Mouse (Mus musculus): ENCODE data around the gene Pdzd2.

The Pdzd2 gene

GRCm38 (mm10) chr15:12579196-12579595, 160.5 kb downstream of the Pdzd2 start:
- peak; percentile 54 for DNase-seq (ENCODE audit: low read depth, low spot score)

GRCm38 (mm10) chr15:12578276-12578675, 161.4 kb downstream of the Pdzd2 start:
- peak; percentile 18 for DNase-seq (ENCODE audit: low read depth, low spot score)

DNA sequence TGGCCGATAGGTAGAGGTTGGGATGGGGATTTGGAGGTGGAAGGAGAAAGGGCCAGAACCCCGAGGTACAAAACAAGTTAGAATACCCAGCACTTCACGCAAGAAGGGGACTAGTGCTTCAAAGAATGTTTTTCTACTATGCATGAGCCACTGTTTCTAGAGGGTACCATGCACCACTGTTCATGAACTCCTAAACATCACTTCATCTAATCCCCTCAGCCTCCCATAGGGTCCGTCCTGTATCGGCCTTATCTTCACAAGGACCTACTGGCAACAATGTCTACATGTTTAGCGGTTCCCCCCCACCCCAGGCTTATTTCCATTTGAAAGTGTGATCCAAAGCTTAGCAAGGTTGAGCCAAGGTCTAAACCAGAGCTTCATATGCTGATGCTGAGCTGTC, 162.0 kb downstream of the Pdzd2 start:
- no peak for DNase-seq (ENCODE audit: low read depth, low spot score)

DNA sequence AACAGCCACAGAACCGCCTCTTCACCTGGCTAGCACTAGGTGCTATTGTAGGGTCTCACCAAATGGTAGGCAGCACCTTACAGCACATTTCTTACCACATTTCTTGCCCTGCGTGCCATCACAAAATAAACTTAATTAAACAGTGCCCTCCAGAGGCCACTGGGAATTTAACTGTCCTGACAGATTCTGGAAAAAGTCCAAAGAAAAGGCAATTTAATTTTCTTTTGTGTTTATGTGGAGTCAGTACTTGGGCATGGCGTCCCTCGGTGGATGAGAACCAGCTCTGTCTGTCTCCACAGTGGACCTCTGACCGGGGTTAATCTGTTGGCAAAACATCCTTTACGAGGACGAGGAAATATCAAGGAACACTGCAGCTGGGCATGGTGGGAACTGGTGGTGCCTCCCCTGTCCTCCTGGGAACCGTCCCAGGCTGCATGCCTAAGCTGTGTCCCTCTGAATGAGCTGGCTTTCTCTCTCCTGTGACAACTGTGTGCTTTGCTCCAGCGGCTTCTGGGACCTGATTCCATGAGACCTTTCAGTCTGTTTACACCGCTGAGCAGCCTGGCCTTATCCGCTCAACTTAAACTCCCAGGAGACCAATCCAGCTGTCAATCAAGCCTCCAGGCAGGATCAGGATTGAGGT, 162.5 kb downstream of the Pdzd2 start:
- DNase-seq (ENCODE audit: low read depth, low spot score) = peak; percentile 38

DNA sequence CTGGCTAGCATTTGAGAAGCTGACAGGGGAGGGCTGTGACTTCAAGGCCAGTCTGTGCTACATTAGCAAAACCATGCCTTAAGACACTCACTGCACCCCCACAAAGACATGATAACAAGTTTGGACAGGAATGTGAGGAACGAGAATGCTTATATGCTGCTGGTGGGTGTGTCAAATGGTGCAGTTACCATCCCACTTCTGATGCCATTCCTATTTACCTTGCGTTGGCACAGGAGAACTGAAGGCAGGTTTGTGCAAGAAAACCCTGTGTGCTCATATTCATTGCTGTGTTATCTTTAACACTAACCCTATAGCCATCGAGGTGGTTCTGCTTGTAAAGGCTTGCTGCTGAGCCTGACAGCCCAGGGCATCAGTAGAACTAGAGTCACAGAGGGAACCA, 166.1 kb downstream of the Pdzd2 start:
- DNase-seq (ENCODE audit: low read depth, low spot score) = no peak

DNA sequence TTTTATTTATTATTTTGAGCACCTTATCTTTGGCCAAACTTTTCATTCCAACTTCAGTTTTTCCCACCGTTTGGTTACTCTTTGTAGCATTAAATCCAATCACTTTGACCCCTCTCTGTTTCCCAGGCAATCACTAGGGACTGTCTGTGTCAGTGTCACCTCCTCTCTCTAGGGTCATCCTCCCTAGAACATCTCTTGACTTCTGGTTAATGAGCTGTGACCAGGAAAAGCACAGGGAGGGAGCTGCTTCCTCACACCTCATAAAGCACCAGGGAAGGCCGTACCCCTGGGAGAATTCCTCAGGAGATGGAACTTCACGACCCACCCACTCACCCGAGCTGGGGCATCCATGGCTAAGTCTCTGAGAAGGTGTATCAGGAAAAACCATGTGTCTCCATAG, 168.6 kb downstream of the Pdzd2 start:
- no peak for DNase-seq (ENCODE audit: low read depth, low spot score)

DNA sequence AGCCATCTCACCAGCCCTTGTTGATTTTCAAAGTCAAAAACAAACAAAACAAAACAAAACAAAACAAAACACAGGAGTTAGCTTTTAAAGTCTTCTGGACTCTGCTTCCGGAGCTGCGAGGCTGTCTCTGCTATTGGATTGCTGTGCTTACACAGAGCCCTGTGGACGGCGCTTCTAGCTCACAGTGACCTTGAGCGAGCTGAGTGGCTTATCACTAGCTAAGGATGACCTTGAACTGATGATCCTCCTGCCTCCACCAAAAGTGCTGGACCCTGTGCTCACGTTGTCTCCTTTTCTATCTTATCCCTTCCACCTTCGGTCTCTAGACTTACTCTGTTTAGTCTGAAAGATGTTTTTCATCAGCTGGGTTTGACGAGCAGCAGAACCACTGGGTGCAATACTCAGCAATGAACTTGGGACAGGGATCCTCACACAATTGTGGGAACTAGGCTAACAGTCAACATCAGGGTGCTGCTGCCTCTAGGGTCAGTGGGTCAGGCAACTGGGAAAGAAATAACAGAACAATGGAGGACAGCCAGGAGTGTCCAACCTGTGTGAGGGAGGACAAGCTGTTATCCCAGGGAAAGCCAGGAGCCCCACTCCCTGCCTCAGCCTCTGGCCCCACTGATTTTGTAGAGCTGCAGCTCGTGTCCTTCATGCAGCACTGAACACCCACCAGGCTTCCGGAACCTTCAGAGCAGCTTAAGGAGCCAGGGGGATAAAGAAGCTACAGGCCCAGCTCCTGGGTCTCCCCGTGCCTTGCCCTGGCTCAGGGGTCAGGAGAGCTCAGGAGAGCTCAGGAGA, 172.9 kb downstream of the Pdzd2 start:
- no peak for DNase-seq (ENCODE audit: low read depth, low spot score)

DNA sequence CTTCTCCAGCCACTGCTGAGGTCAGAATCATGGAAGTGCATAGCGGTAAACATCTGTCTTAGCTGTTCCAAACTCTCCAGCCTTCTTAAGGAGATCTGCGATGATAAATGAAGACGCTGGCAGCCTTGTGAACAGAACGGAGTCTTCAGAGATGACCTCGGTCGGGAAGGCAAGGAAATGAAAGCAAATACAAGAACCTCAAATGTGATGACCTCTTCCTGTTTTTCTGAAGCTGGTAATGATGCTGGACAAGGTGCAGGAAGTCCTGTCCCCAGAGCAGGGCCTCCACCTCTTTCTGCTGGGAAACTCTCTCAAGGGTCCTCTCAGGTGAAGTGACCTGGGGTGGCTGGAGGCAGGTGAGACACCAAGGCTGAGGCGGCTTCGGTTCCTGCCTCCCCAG, 174.4 kb downstream of the Pdzd2 start:
- no peak for DNase-seq (ENCODE audit: low read depth, low spot score)

DNA sequence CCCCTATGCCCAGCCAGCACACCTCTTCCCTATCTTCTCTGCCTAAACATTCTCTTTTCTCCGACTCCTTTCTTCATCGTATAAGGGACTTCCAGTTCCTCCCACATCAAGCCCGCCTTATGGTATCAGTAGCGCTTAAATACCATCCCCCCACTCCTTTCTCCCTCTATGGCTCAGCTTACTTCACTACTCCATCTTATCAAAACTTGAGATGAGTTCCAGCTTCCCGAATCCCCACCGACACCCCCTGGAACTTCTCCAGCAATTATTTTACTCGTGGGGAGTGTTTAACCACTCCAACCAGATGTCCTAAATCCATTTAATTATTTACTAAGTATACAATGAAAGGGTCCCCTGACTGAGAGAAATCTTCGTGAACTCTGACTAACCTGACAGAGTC, 179.2 kb downstream of the Pdzd2 start:
- no peak for DNase-seq (ENCODE audit: low read depth, low spot score)

DNA sequence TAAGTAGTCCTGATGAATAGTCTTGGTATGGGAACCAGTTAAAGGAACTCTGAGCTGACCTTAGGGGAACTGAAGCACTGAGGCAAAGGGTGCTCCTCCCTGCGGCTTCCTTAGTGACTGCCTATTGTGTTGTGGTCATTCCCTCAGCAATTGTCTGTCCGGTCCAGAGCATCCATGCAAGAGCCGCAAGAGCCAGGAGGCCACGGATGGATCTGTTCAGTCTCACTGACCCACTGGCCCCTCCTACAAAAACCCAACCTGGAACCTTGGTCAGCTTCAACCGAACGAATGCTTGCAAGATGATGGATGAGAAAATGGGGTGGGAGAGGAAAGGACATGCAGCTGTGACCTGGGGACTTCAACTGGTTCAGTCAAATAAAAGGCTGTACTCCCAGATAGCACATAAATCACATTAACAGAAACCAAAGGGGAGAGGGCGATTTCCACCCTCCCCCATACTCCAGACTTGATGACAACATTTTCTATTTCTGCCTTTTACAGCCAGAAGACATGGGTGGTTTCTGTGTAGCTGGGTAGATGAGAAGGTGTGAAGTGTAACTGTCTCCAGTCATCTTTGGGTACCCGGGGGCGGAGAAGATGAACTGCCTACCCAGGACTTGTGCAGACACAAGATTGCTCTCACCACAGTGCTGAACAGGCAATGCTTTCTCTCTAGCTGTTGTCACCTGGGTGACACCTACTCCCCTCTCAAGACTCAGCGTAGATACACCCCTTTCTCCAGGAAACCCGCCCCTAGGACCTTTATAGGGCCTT, 181.9 kb downstream of the Pdzd2 start:
- DNase-seq (ENCODE audit: low read depth, low spot score) = no peak

- no peak for DNase-seq (ENCODE audit: low read depth, low spot score)
Observed at GRCm38 (mm10) chr15:12553211-12553610, 186.5 kb downstream of the Pdzd2 start.

DNA sequence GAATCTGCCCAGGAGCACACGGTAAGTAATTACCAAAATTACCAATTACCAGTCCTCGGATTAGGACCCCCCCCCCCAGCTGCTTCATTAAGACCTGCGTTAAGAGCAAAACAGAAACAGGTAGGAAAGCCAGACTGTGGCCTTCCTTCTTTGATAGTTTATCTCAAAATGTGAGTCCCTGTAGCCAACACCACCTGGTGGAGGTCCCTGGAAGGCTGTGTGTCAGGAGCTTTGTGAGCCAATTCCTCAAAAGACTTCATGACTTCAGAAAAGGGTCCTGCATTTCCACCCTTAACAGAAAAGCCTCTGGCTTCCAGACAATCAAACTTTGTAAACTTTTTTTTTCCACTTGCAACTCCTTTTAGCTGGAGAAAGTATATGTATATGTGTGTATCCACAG, 188.8 kb downstream of the Pdzd2 start:
- DNase-seq (ENCODE audit: low read depth, low spot score) = no peak

DNA sequence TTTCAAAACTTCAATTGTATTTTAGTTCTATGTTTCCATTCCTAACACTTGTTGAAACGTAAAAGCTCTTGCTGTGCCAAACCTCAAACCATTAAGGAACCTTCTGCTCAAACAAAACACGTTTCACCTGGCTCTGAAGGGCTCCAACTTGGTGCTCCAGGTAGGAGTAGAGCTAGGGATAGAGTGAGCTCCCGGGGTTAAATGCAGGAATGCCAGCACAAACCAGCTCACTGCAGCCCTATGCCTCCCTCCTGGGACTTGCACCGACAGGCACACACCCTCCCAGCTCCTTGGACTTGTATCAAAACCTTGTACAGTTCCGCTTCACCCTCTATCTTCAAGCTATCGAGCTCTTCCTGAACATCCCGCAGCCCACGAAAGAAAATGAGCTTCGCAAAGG, 189.3 kb downstream of the Pdzd2 start:
- DNase-seq (ENCODE audit: low read depth, low spot score) = no peak

DNA sequence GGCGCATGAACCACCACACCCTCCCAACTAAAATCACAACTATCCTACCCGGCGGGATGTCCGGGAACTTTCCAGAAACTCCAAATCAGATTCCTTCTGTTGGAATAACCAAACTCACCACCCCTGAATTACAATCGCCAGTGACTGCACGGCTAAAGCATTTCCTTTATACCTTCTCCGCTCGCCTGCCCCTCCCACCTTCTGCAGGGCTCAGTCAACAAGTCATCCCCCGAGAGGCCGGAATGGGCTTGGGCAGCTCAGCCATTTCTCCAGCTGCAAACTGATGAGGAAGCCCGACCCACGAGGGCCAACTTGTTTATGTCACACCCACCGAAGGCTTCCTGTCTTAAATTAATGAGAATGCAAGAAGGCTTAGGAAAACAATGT, 189.8 kb downstream of the Pdzd2 start:
- no peak for DNase-seq (ENCODE audit: low read depth, low spot score)

- no peak for DNase-seq (ENCODE audit: low read depth, low spot score)
Observed at GRCm38 (mm10) chr15:12549271-12549918, 190.3 kb downstream of the Pdzd2 start.

DNA sequence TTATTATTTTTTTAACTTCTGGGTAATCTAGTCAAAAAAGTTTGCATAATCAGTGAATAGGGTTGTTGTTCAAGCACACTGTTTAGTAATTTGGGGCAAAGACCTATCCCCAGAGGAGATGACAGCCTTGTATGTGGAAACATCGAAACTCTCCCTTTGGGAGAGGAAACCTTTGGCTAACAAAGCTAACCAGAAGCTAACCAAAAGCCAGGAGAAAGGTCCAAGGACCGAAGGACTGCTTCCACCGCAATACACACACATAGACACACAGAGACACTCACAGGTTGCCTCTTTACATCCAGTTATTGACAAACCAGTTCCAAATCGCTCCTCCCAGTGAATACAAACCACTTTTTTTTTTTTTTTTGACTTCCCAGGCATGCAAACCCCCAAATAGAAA, 191.0 kb downstream of the Pdzd2 start:
- DNase-seq (ENCODE audit: low read depth, low spot score) = no peak

DNA sequence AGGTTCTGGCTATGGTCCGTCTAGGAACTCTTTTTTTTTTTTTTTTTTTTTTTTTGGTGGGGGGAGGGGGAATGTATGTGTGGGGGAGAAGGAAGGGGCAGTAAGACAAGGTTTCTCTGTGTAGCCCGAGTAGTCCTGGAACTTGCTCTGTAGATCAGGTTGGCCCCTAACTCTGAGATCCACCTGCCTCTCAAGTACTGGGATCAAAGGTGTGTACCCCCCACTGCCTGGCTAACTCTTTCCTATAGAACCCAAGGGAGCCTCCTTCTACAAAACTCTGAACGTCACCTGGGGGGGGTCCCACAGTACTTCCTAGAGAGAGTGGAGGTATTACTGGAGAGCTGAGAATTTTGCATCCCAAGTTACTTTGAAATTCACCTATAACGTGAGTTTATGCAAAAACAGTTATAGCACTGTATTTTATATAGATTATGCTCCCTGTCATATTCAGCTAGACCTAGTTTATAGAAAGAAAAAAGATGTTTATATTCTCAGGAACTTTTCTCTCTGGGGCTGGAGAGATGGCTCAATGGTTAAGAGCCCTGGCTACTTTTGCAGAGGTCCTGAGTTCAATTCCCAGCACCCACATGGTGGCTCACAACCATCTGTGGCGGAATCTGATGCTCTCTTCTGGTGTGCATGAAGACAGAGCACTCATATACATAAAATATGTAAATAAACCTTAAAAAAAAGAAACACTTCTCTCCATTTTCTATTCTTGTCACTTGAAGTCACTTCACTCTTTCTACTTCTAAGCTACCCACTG, 191.9 kb downstream of the Pdzd2 start:
- DNase-seq (ENCODE audit: low read depth, low spot score) = no peak

DNA sequence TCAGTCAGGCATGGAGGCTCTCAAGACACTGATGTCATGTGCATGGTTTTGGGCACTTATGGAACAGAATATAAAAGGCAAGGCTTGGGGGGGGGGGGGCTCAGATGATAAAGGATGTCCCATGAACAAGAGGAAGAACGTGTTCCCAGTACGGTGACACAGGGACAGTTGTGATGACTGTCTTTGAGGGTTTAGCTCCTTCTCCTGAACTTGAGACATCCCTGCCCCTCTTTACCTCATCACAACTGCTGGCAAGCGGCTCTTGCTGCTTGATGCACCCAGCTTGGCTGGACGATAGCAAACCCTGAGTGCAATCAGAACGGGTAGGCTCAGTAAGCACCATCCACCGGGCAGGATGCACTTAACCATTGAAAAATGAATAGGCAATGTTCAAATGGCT, 192.9 kb downstream of the Pdzd2 start:
- no peak for DNase-seq (ENCODE audit: low read depth, low spot score)

- no peak for DNase-seq (ENCODE audit: low read depth, low spot score)
Observed at GRCm38 (mm10) chr15:12545671-12546070, 194.1 kb downstream of the Pdzd2 start.

- DNase-seq (ENCODE audit: low read depth, low spot score) = no peak
Observed at GRCm38 (mm10) chr15:12545220-12545619, 194.5 kb downstream of the Pdzd2 start.

DNA sequence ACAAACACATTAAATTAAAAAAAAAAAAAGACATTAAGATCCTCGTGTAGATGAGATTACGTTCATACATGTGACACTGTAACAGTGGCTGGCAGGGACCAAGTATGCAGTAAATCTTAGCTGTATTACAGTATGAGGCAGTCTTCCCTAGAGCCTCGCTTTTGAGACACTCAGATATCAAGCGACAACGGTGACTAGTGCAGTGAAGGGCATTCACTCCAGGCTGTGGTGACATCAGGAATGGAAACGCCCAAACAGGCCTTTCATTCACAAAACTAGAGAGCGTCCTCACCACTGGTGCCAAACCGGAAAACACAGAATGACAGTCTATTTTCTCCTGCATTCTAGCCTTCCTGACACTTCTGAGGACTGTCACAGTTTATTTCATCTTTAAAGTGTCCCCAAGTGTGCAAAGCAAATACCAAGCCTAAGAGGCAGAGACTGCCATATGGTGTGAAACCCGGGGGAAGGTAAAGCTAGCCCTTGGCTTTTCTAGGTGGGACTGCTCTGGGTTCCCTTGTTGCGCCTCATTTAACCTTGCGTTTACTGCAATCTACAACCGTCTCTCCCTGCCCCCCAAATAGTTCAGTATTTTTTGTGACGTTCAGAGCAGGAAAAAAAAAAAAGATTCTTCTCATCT, 195.9 kb downstream of the Pdzd2 start:
- DNase-seq (ENCODE audit: low read depth, low spot score) = no peak

Measured in CD4-positive helper T cell, adult 2 months (primary cell).